Mouse (Mus musculus) mature B cell (primary cell): ENCODE results near the gene Olfr520.
"Not testable (repeated sequence)": the region's sequence is repeated elsewhere in the genome, so short reads cannot be mapped to it uniquely, and the experiment has no call there.

Experiments
- in situ Hi-C: fragments of 300-500 bp; cut with MboI; formaldehyde crosslinking; loops from 2 replicates; pipeline ENCODE4 v1.14.3; 2019

The Olfr520 gene

DNA sequence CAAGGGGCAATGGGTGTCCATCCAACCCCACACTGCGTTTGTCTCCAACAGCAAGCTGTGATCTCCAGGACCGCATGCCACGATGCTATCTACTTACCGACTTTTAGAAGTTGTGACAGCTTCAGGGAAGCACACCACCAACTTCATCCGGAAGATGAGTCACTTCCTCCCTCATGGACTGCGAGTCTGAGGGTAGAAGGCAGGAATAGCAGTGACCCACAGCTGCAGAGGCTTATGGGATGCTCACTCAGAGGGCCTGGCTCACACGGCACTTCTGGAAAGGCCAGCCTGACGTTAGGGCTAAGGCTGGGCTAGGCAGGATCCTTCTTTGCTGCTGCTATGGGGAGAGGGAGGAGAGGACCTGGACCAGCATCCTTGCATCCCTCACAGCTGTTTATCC lies 18.9 kb upstream of the Olfr520 start, which contains the start of gene Slco2b1:
Gene Slco2b1 (minus strand): TSS at position 175 of the 400 bp plus-strand sequence.
- in situ Hi-C loops, result no loop called here

DNA sequence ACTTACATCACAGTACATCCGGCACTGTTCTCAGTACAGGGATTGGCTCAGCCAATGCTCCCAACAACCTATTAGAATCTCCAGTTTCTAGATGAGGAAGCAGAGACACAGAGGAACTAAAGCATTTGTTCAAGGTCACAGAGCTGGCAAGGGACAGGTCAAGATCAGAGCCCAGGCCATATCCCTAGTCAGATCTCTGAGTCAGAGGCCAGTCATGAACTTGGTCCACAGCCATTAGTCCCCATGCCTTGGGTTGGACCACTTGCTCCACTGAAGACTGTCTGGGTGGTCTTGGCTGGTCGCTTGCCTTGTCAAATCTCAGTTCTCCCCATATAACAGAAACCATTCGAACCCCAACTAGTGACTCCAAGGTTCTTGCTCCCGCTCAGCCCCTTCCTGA lies 17.6 kb upstream of the Olfr520 start:
- in situ Hi-C loops, result no loop called here

DNA sequence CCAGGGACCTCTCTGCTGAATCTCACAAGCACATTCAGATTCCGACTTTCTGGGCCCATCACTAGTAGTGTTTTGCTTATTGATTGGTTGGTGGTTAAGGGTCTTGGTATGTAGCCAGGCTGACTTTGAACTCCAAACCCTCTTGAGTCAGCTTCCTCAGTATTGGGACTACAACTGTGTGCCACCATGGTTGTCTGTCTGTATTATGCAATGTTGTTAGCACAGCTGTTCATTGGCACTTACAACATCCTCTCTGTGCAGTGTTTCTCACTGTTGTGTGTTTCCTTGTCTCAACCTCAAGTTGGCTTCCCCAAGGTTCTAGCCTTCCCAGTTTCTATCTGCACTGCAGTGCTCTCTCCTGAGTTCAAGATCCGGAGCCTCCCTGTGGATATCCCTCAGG lies 13.5 kb upstream of the Olfr520 start:
- in situ Hi-C loops, result no loop called here

DNA sequence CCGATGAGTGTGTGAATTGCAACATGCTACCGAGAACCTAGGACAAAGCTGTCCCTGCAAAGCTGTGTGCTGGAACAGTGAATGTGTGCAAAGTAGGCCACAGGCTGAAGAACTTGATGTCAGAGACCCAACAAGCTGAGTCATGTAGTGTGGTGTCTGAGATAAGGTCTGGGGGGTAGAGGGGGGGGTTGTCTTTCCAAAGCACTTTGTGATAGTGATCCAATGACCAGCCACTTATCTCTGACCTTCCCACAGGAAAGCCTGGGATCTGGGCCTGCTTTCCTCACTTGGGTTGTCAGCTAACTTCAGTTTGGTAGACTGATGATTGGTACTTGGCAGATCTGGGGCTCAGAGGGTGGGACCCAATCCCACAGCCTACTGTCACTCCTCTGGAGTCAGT lies 4.5 kb downstream of the Olfr520 start:
- in situ Hi-C loops, result no loop called here

DNA sequence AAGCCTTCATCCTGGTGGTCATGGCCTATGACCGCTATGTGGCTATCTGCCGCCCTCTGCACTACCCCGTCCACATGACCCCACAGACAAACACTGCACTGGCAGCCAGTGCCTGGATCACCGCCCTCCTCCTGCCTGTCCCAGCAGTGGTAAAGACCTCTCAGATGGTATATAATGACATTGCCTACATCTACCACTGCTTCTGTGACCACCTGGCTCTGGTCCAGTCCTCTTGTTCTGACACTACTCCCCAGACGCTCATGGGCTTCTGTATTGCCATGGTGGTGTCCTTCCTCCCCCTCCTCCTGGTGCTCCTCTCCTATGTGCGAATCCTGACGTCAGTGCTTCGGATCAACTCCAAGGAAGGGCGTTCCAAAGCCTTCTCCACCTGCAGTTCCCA lies 5.4 kb downstream of the Olfr520 start:
- in situ Hi-C loops, result not testable (repeated sequence)

DNA sequence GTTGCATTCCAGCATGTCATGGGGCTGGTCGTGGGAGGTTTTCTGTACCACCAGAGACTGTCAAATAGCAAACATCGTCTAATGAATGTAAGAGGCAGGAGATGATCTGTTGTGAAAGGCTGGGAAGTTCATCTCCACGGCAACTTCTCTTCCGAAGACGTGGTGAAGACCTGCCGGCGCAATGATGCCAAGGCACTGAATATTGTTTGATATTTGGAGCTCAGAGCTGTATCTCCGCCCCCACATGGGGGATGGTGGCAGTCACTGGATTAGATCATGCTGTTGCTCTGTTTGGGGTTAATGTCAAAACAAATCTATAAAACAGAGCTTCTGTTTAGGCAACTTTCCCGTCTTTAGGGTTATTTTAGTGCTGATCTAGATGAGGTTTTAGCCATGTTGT lies 9.2 kb downstream of the Olfr520 start:
- in situ Hi-C loops, result no loop called here

DNA sequence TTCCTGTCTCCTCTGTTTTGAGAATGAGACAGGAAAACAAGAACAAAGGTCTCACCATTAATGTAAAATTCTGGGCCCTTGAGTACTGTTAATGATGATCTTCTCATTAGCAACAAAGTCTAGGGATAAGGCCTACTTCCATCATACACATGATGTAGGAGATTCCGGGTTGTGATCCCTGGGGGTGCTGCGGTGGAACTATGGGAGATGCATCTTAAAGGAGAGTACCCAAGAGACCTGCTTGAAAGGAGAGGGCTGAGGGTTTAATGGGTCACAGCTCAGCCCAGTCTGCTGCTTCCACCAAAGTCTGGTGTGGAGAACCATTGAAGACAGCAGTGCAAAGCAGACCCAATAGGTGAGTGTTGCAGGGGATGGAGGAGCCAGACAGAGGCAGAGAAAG lies 33.1 kb downstream of the Olfr520 start, which contains the start of gene Olfr521:
Gene Olfr521 (plus strand): TSS at position 301 of the 400 bp plus-strand sequence.
- in situ Hi-C loops, result no loop called here

DNA sequence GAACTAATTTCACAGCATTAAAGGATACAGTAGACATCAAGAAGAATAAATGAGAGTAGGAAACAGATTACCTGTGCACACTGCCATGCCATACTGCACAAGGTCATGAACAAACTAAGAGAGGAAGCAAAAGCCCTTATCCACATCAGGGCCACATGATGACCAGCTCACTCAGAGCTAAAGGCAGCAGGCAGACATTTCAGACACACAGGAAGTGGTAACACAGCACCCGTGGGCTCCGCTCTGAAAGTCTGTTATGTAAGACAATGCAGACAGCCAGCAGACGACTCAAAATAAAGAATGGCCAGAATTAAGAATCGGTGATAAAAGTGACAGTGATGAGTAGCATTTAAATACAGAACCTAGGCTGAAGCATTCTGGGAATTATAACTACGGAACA lies 51.3 kb downstream of the Olfr520 start:
- in situ Hi-C loops, result no loop called here

DNA sequence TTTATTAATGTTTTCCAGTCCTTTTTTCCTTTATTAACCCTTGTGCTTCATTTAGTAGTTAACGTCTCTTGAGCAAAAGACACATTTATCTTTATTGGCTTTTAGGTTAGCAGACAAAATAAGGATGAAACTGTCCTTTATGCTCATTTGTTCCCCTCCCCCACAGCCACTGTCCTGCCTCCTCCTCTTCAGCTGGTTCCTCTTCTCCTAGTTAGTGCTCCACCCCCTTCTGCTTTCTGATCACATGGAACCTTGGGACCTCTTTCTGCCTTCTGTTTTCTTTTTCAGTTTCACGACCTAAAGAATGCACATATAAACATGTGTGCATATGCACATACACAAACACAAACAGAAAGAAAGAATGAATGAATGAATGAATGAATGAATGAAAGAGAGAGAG lies 51.8 kb downstream of the Olfr520 start:
- in situ Hi-C loops, result no loop called here

DNA sequence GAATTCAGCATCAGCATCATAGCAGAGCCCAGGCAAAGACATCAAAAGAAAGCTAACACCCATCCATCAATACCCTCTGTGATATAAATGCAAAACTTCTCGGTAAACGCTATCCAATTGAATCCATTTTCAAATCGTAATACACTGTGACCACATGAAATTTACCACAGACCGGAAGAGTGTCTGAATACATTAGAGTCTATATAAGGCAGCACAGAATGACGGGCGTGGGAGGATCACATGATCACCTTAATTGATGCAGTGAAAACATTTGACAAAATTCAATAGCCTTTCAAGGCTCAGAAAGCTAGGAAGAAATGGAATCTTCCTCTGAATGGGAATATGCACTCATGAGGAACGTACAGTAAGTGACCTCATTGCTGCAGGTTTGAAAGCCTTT lies 53.3 kb downstream of the Olfr520 start:
- in situ Hi-C loops, result no loop called here

DNA sequence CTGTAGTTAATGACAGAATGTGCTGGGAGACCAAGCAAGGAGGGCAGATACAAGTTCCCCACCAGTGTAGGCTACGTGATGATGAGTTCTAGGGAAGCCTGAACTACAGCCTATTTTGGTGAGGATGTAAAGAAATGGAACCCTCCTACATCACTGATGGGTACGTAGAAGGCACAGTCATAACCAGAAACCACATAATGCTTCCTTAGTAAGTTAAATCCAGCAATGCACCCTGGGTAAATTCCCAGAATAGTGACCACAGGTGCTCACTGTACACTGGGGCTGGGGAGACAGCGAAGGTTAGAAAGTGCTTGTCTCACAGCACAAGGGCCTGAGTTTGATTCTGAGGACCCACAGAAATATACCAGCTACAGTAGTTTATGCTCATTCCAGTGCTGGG lies 55.5 kb downstream of the Olfr520 start:
- in situ Hi-C loops, result no loop called here
